Mouse (Mus musculus) megakaryocyte, adult 5-6 weeks (primary cell): Measurements from ENCODE around the gene B3gnt7. TPM values are rescaled to one million over a fixed set of nuclear protein-coding genes. Genes with fewer than 3 reads are reported as not detected.
"Not testable (repeated sequence)": the region's sequence is repeated elsewhere in the genome, so short reads cannot be mapped to it uniquely, and the experiment has no call there.

ENCODE experiments used
- ATAC-seq: 2 replicates; pipeline ENCODE4 v1.8.0; 2016; ENCODE audit warnings: mild to moderate bottlenecking, inconsistent platforms; ENCODE audit not compliant: poor library complexity, severe bottlenecking
- total RNA-seq, 2 experiments: library from RNA; stranded (forward) in 1 of 2; stranded (reverse) in 1 of 2; fragments of 153-499, 151-499 nt in 1 of 2; fragments of 221-1000, 200-1000 nt in 1 of 2; gene quantifications; 2 replicates each; pipeline versions ENCODE4 v1.2.3 to v1.2.4; 2015 to 2017

The B3gnt7 gene
- total RNA-seq, 2 experiments from 2014 or later, result 0.27 TPM; not detected in 1

DNA sequence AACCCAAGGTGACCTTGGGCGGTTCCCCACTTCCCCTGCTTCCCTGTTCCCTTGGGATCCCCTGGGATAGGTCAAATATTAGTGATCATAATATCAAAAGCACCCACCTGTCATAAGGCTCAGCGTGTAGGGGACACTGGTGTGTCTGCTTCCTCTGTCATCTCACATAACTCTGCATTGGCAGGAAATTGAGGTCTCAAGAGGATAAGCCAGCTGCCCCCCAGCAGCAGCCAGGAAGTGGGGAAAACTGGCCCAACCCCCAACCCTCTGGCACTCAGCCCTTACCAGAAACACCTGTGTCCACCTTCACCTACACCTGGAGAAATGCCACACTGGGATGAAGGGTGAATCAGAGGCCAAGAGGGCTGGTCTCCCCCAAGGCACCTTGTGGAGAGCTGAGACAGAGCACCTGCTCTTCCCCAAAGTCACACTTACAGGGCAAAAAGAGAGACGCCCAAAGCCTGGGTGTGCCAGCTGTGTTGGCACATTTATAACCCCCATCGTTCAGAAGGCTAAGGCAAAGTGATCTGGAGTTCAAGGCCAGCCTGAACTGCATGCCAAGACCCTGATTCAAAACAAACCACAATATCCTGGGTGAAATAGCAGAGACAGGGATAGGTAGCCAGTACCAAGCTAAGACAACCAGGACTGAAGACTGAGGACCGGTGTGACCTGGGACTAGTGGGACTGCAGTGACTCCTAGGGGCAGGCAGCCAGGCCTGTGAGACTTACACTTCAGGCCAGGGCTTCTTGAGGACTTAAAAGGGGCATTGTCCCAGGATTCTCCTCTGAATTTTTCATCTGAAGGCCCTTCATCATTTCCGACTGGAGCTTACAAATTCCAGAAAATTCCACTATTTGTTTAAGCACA lies 1.2 kb upstream of the B3gnt7 start:
- ATAC-seq, result peak; percentile 31; the same call in 1 of the 2 replicates

DNA sequence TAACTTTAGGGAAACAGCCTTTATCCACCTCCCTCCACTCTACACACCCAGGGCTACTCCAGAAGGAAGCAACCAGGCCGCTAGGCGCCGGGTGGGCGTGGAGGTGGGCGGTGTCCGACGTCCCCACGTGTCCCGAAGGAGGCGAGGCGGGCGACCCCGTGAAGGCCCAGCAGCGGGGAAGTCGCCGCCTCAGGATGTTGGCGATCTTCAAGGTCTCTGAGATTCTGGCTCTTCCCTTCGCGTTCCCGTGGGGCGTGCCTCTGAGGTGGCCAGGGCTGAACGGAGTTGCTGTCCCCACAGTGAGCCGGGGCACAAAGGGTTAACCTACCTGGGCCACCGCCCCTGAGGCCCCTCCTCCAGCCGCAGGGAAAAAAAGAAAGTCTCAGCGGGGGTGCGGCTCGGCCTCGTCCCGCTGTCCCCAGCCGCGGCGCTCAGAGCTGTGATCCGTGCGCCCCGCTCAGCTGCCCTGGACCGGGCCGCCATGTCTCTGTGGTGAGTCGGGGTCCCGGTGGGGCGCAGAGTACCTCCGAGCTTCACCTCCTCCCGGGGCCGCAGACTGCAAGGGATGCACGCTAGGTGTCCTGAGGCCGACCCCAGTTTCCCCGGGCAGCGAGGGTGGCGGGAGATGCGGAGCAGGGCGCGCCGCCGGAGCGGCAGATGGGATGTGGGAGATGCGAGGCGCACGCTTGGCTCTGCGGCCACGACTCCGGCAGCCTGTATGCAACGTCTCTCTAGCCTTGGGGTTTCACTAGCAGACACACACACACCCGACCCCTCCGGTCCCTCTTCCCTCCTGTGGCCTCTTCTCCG lies 636 bp downstream of the B3gnt7 start:
- peak; percentile 44 for ATAC-seq

- no peak for ATAC-seq
These were observed 1.2 kb downstream of the B3gnt7 start for GRCm38 (mm10) chr1:86303873-86304250.

DNA sequence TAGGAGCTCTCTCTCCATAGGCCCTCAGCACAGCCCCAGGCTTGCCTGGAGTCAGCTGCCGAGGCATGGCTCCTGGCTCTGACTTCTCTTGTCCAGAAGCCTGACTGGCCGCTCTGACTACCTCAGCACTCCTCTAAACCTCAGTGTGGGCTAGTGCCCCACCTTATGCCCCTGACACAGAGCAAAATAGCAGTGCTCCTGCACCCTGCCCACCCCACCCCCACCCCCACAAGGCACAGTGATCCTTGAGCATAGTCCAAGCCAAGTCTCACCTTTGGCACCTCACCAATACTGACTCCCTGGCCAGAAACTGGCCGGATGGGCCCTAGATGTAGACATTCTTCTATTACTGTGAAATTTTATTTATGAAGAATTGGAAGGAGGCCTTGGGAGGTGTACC lies 4.1 kb downstream of the B3gnt7 start:
- ATAC-seq, result no peak

DNA sequence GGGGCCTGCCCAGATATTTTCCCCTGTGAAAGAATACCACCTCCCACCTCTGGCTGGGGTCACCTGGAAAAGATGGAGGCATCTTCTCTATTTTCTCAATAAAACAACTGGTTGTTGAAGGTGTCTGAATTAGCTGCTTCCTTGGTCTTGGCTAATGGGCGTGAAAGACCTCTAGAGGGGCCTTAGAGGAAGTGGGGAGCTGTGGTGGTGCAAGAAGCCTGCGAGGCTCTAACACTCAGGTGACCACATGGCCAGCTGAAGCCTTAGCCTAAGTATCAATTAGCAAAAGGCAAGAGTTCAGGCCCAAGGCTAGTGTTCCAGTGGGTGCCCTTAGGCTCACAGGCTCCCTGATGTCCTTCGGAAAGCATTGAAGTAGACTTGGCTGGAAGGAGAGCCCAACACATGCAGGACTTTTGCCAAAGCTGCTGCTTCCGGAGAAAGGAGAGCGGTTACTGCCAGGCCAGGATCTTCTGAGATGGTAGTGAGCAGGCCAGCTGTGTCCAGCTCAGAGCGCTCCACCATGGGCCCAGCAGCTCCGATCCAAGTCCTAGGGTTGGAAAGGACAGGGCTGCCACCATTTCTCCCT lies 4.6 kb downstream of the B3gnt7 start:
- peak; percentile 44; the same call in 1 of the 2 replicates for ATAC-seq

- ATAC-seq, result peak; percentile 71
These were observed 5.4 kb downstream of the B3gnt7 start for GRCm38 (mm10) chr1:86307871-86308641.

DNA sequence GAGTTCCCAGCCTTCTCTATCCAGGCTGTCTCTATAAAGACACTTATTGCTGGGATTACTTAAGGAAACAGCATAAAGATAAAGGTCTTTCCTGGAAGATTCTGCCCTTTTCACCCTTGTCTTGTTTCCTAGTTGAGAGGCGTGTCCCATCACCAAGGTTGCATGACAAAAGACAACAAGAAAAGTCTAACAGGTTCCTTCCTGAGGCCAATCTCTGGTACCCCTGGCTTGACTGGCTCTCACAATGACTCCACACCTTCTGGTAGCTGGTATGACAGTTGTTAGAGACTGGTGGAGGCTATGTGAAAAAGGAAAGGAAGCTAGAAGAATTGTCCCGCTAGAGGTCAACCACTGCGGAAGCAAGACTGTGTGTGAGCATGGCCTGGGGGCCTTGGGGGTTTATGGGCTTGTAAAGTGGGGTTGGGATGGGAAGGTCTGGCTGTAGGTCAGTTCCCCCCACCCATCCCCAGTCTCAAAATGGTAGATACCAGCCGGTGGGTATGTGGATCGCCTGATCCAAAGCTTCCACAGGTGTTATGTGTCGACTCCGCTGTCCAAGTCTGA lies 6.7 kb downstream of the B3gnt7 start:
- no peak for ATAC-seq

- ATAC-seq, result no peak
These were observed 8.1 kb downstream of the B3gnt7 start for GRCm38 (mm10) chr1:86310536-86311310.

DNA sequence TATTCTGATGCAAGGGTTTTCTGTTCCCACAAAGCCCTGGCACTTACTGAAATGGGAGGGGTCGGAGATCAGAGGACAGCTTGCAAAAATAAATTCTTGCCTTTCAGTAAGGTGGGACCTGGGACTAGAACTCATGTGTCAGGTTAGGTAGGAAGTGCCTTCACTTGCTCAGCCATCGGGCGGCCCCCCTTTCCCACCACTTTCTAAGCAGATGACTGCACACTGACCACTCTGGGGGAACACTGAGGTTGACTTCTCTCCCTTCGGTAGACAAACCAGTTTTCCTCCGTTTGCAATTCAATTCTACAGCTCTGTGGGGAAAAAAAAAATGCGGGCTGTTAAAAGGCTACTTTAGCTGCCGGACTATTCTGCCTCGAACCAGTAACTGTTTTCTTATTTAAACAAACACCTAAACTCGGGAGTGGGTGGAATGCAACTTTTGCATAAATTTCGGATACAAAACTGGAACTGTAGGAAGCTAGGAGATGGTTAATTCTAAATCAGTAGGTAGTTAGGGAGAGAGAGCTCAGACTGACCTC lies 8.9 kb downstream of the B3gnt7 start:
- ATAC-seq, result no peak

DNA sequence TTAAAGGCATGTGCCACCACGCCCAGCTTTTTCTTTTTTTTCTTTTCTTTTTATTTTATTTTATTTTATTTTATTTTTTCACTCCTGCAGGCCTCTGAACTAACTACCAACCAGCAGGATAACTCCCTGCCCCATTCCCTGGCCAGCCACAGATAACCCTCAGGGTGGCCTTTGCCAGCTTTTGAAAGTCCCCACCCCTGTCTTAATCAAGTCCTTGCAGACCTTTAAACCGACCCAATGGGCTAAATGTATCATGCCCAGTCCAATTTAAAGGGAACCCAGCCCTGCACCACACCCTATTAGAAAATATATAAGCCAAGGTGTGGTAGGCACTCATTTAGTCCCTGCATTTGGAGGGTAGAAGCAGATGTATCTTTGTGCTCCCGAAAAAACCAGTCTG lies 9.6 kb downstream of the B3gnt7 start:
- no peak for ATAC-seq

GRCm38 (mm10) chr1:86313096-86313771 lies 10.6 kb downstream of the B3gnt7 start:
- no peak for ATAC-seq

- no peak for ATAC-seq
These were observed 11.1 kb downstream of the B3gnt7 start for GRCm38 (mm10) chr1:86313772-86314125.

DNA sequence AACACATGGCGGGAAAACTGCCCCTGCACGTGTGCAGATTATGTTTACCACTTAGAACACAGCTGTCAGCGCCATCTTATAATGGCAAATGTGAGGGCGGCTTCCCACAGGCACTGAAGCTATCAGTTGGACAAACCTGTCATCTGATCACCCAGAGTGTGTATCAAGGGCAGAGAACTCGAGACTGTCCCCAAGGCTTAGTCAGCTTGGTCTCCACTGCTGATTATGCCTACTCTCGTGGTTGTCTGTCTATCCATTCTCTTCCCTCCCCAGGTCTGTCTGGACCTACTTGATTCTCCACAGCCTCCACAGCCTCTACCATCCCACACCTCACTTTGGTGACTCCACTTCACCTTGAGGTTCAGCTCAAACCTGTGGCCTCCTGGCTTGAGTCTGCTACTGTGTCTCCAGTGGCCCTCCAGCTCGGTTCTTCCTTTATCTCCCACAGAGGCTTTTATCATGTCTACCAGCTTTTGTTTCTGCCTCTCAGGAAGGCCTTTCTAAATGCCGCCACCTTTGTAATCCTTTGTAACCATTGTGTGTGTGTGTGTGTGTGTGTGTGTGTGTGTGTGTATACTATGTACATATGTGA lies 18.3 kb downstream of the B3gnt7 start:
- no peak for ATAC-seq

- no peak for ATAC-seq
These were observed 33.7 kb downstream of the B3gnt7 start for GRCm38 (mm10) chr1:86336330-86336729.

GRCm38 (mm10) chr1:86339156-86339812 lies 36.7 kb downstream of the B3gnt7 start:
- peak; percentile 86 for ATAC-seq

GRCm38 (mm10) chr1:86341096-86341495 lies 38.5 kb downstream of the B3gnt7 start:
- not testable (repeated sequence) for ATAC-seq

- no peak for ATAC-seq
These were observed 39.7 kb downstream of the B3gnt7 start for GRCm38 (mm10) chr1:86342371-86342770.

GRCm38 (mm10) chr1:86343087-86343645 lies 40.5 kb downstream of the B3gnt7 start:
- no peak for ATAC-seq
